Mouse (Mus musculus) midbrain, embryonic 10.5 days (tissue): Measurements from ENCODE around the gene Slc8b1. TPM values are rescaled to one million over a fixed set of nuclear protein-coding genes. Genes with fewer than 3 reads are reported as not detected.
A peak's percentile ranks its signal among the peaks of the same experiment; 100 is the strongest.

Experiments
- DNase-seq: peaks from one replicate; pipeline ENCODE4 v3.0.0-alpha.2; 2017; ENCODE audit warnings: low spot score
- H3K27ac ChIP-seq: fragments of 300-500 bp; sonication (generic); replicated peaks from 2 replicates; pipeline ENCODE4 v1.5.1; 2016; ENCODE audit warnings: mild to moderate bottlenecking
- H3K27me3 ChIP-seq: fragments of 300-500 bp; sonication (generic); 2 replicates; pipeline ENCODE4 v1.6.1; 2016; ENCODE audit warnings: low read depth, mild to moderate bottlenecking; ENCODE audit not compliant: poor library complexity, severe bottlenecking
- H3K36me3 ChIP-seq: fragments of 300-500 bp; sonication (generic); 2 replicates; pipeline ENCODE4 v1.6.1; 2016; ENCODE audit warnings: mild to moderate bottlenecking, moderate library complexity
- H3K4me1 ChIP-seq: fragments of 300-500 bp; sonication (generic); 2 replicates; pipeline ENCODE4 v1.6.1; 2016
- H3K4me3 ChIP-seq: fragments of 300-500 bp; sonication (generic); 2 replicates; pipeline ENCODE4 v1.5.1; 2016; ENCODE audit warnings: mild to moderate bottlenecking, moderate library complexity
- H3K9me3 ChIP-seq: fragments of 300-500 bp; sonication (generic); replicated peaks from 2 replicates; pipeline ENCODE4 v1.6.1; 2016; ENCODE audit warnings: mild to moderate bottlenecking
- WGBS: fragments of 180-500 bp; shearing (Covaris S2); methylation state at CpG from one replicate; pipeline ENCODE4 v1.1.7; 2016; 5-methylcytosine and 5-hydroxymethylcytosine counted together
- polyA plus RNA-seq: library from polyadenylated mRNA; unstranded; fragments of >200 nt; fragmentation: Nextera tagmentation; extraction: Ambion mirVana; gene quantifications from 2 replicates; pipeline ENCODE4 v1.2.1, GENCODE M21; 2016

Slc8b1 gene
- 3.9 and 4.6 TPM in 2 replicates for polyA plus RNA-seq

- DNase-seq, result peak; percentile 96
- H3K27me3 ChIP-seq, result peaks cover 30% of the 10 kb centered on the region
- no peaks in the 10 kb centered on the region for H3K36me3 ChIP-seq
- H3K4me3 ChIP-seq, result peak within 1 kb of the TSS; percentile 58
- H3K4me1 ChIP-seq, result peaks cover 40% of the 10 kb centered on the region
- peak within 1 kb of the TSS; percentile 79 for H3K27ac ChIP-seq
- WGBS, result 1% methylated on average over 36 of the region's 36 CpGs
- H3K9me3 ChIP-seq, result no peaks in the 10 kb centered on the region
Observed at GRCm38 (mm10) chr5:120510982-120511642, at the start of gene Slc8b1. Gene Slc8b1 (plus strand): TSS chr5:120511168.

- Histone ChIP-seq H3K36me3 (no peaks in the 10 kb centered on the region), H3K9me3 (no peaks in the 10 kb centered on the region), H3K4me3 (no peak overlapping the region), H3K27me3 (peaks cover 59% of the 10 kb centered on the region), H3K27ac (no peak overlapping the region), H3K4me1 (peaks cover 12% of the 10 kb centered on the region; the same call in 1 of the 2 replicates)
- 78% methylated on average over 15 of the region's 15 CpGs for WGBS
- DNase-seq, result no peak
Observed at GRCm38 (mm10) chr5:120461902-120462301, 49.1 kb upstream of the Slc8b1 start.

GRCm38 (mm10) chr5:120464321-120464720, 46.6 kb upstream of the Slc8b1 start:
- peak; percentile 33 for DNase-seq
- Histone ChIP-seq H3K36me3 (no peaks in the 10 kb centered on the region), H3K27me3 (peaks cover 40% of the 10 kb centered on the region), H3K4me3 (no peak overlapping the region), H3K9me3 (no peaks in the 10 kb centered on the region), H3K4me1 (peaks cover 6% of the 10 kb centered on the region; the same call in 1 of the 2 replicates), H3K27ac (no peak overlapping the region)
- 79% methylated on average over 4 of the region's 4 CpGs for WGBS

- Histone ChIP-seq H3K4me3 (no peak overlapping the region), H3K9me3 (no peaks in the 10 kb centered on the region), H3K36me3 (no peaks in the 10 kb centered on the region), H3K4me1 (peaks cover 6% of the 10 kb centered on the region; the same call in 1 of the 2 replicates), H3K27ac (no peak overlapping the region), H3K27me3 (peaks cover 34% of the 10 kb centered on the region)
- WGBS, result 44% methylated on average over 5 of the region's 5 CpGs
- no peak for DNase-seq
Observed at GRCm38 (mm10) chr5:120465062-120465461, 45.9 kb upstream of the Slc8b1 start.

- peaks cover 6% of the 10 kb centered on the region; the same call in 1 of the 2 replicates for H3K4me1 ChIP-seq
- H3K27ac ChIP-seq, result no peak overlapping the region
- DNase-seq, result no peak
- WGBS, result 94% methylated on average over 6 of the region's 6 CpGs
- peaks cover 26% of the 10 kb centered on the region for H3K27me3 ChIP-seq
- H3K4me3 ChIP-seq, result no peak overlapping the region
- no peaks in the 10 kb centered on the region for H3K9me3 ChIP-seq
- H3K36me3 ChIP-seq, result no peaks in the 10 kb centered on the region
Observed at GRCm38 (mm10) chr5:120465860-120466259, 45.1 kb upstream of the Slc8b1 start.

GRCm38 (mm10) chr5:120467026-120467425, 43.9 kb upstream of the Slc8b1 start:
- peaks cover 3% of the 10 kb centered on the region; the same call in 1 of the 2 replicates for H3K4me1 ChIP-seq
- peaks cover 15% of the 10 kb centered on the region for H3K27me3 ChIP-seq
- H3K27ac ChIP-seq, result no peak overlapping the region
- no peaks in the 10 kb centered on the region for H3K36me3 ChIP-seq
- H3K4me3 ChIP-seq, result peak overlapping the region; percentile 36
- no peaks in the 10 kb centered on the region for H3K9me3 ChIP-seq
- WGBS, result 12% methylated on average over 4 of the region's 4 CpGs
- DNase-seq, result no peak

GRCm38 (mm10) chr5:120468336-120468735, 42.6 kb upstream of the Slc8b1 start:
- H3K4me3 ChIP-seq, result no peak overlapping the region
- no peaks in the 10 kb centered on the region for H3K9me3 ChIP-seq
- WGBS, result 87% methylated on average over 5 of the region's 5 CpGs
- peaks cover 2% of the 10 kb centered on the region; the same call in 1 of the 2 replicates for H3K27me3 ChIP-seq
- H3K27ac ChIP-seq, result no peak overlapping the region
- DNase-seq, result no peak
- peaks cover 3% of the 10 kb centered on the region; the same call in 1 of the 2 replicates for H3K4me1 ChIP-seq
- H3K36me3 ChIP-seq, result no peaks in the 10 kb centered on the region

GRCm38 (mm10) chr5:120468830-120469229, 42.1 kb upstream of the Slc8b1 start:
- H3K9me3 ChIP-seq, result no peaks in the 10 kb centered on the region
- H3K27ac ChIP-seq, result no peak overlapping the region
- H3K4me1 ChIP-seq, result peaks cover 3% of the 10 kb centered on the region; the same call in 1 of the 2 replicates
- DNase-seq, result no peak
- H3K4me3 ChIP-seq, result no peak overlapping the region
- no peaks in the 10 kb centered on the region for H3K36me3 ChIP-seq
- no peaks in the 10 kb centered on the region for H3K27me3 ChIP-seq
- WGBS, result 91% methylated on average over 6 of the region's 6 CpGs

GRCm38 (mm10) chr5:120471538-120471937, 39.4 kb upstream of the Slc8b1 start:
- Histone ChIP-seq H3K4me1 (peaks cover 10% of the 10 kb centered on the region), H3K27ac (no peak overlapping the region), H3K4me3 (no peak overlapping the region), H3K9me3 (no peaks in the 10 kb centered on the region), H3K27me3 (peaks cover 8% of the 10 kb centered on the region), H3K36me3 (no peaks in the 10 kb centered on the region)
- DNase-seq, result no peak
- 66% methylated on average over 4 of the region's 4 CpGs for WGBS

GRCm38 (mm10) chr5:120472770-120473169, 38.2 kb upstream of the Slc8b1 start, which contains the start of gene Sdsl:
Gene Sdsl (minus strand): TSS chr5:120472810.
- Histone ChIP-seq H3K4me3 (no peak within 1 kb of the TSS), H3K36me3 (no peaks in the 10 kb centered on the region), H3K27me3 (peaks cover 14% of the 10 kb centered on the region), H3K9me3 (no peaks in the 10 kb centered on the region), H3K27ac (no peak within 1 kb of the TSS), H3K4me1 (peaks cover 9% of the 10 kb centered on the region)
- DNase-seq, result no peak
- 87% methylated on average over 8 of the region's 8 CpGs for WGBS

- H3K36me3 ChIP-seq, result no peaks in the 10 kb centered on the region
- no peak for DNase-seq
- H3K27me3 ChIP-seq, result peaks cover 14% of the 10 kb centered on the region
- peaks cover 9% of the 10 kb centered on the region for H3K4me1 ChIP-seq
- H3K4me3 ChIP-seq, result no peak overlapping the region
- no peaks in the 10 kb centered on the region for H3K9me3 ChIP-seq
- H3K27ac ChIP-seq, result no peak overlapping the region
- 94% methylated on average over 2 of the region's 2 CpGs for WGBS
Observed at GRCm38 (mm10) chr5:120473361-120473760, 37.6 kb upstream of the Slc8b1 start.

- H3K27me3 ChIP-seq, result peaks cover 14% of the 10 kb centered on the region
- H3K27ac ChIP-seq, result no peak overlapping the region
- WGBS, result 50% methylated on average over 8 of the region's 8 CpGs
- no peaks in the 10 kb centered on the region for H3K9me3 ChIP-seq
- no peaks in the 10 kb centered on the region for H3K36me3 ChIP-seq
- no peak overlapping the region for H3K4me3 ChIP-seq
- peaks cover 10% of the 10 kb centered on the region for H3K4me1 ChIP-seq
- no peak for DNase-seq
Observed at GRCm38 (mm10) chr5:120475861-120476260, 35.1 kb upstream of the Slc8b1 start.

- Histone ChIP-seq H3K4me3 (no peak within 1 kb of the TSS), H3K4me1 (peaks cover 14% of the 10 kb centered on the region), H3K27me3 (peaks cover 14% of the 10 kb centered on the region), H3K9me3 (no peaks in the 10 kb centered on the region), H3K36me3 (no peaks in the 10 kb centered on the region), H3K27ac (no peak within 1 kb of the TSS; the same call in 1 of the 2 replicates)
- 12% methylated on average over 13 of the region's 13 CpGs for WGBS
- no peak for DNase-seq
Observed at GRCm38 (mm10) chr5:120476296-120476695, 34.7 kb upstream of the Slc8b1 start, which contains the start of gene Sds. Gene Sds (plus strand): TSS chr5:120476526.
